Mouse (Mus musculus) heart, adult 2 months (tissue): ENCODE measurements around the gene Fam53b. TPM values are rescaled to one million over a fixed set of nuclear protein-coding genes. Genes with fewer than 3 reads are reported as not detected.

Source experiments
- DNase-seq, 2 experiments: peaks; one replicate each; pipeline ENCODE4 v3.0.0; 2021
- H3K27ac ChIP-seq: fragments of 200-600 bp; 2 replicates; pipeline ENCODE4 v1.8.1; 2022
- H3K27me3 ChIP-seq: fragments of 200-500 bp; 2 replicates; pipeline ENCODE4 v1.6.1; 2012; ENCODE audit warnings: mild to moderate bottlenecking, low read length, inconsistent platforms, mixed read lengths; ENCODE audit not compliant: control insufficient read depth, insufficient read depth
- H3K36me3 ChIP-seq: fragments of 200-500 bp; 2 replicates; pipeline ENCODE4 v1.6.1; 2012; ENCODE audit warnings: low read length, inconsistent platforms; ENCODE audit not compliant: control insufficient read depth, insufficient read depth
- H3K4me1 ChIP-seq: fragments of 200-500 bp; 2 replicates; pipeline ENCODE4 v1.6.1; 2011; ENCODE audit warnings: low read length; ENCODE audit not compliant: control insufficient read depth, insufficient read depth
- H3K4me3 ChIP-seq: fragments of 200-600 bp; 2 replicates; pipeline ENCODE4 v1.8.1; 2022
- H3K79me2 ChIP-seq: fragments of 200-500 bp; replicated peaks from 2 replicates; pipeline ENCODE4 v1.6.1; 2012; ENCODE audit warnings: mild to moderate bottlenecking, inconsistent platforms, low read length, moderate library complexity, mixed read lengths; ENCODE audit not compliant: control insufficient read depth, insufficient read depth
- H3K9ac ChIP-seq: fragments of 200-500 bp; 2 replicates; pipeline ENCODE4 v1.6.1; 2012; ENCODE audit warnings: low read depth, mild to moderate bottlenecking, control low read depth, inconsistent platforms, low read length, mixed read lengths
- CTCF ChIP-seq: fragments of 200-600 bp; IDR thresholded peaks from 2 replicates; pipeline ENCODE4 v1.8.1; 2022; ENCODE audit warnings: antibody characterized with exemption, mild to moderate bottlenecking, moderate library complexity
- EP300 ChIP-seq: fragments of 200-500 bp; IDR thresholded peaks from 2 replicates; pipeline ENCODE4 v1.6.1; 2011; ENCODE audit warnings: low read depth, low read length, control low read depth; ENCODE audit not compliant: insufficient read depth
- POLR2A ChIP-seq: fragments of 200-500 bp; IDR thresholded peaks from 2 replicates; pipeline ENCODE4 v1.6.1; 2011; ENCODE audit warnings: mild to moderate bottlenecking, low read depth, low read length, control low read depth; ENCODE audit not compliant: insufficient read depth
- WGBS: fragments of 180-500 bp; shearing (Covaris S2); methylation state at CpG from one replicate; pipeline ENCODE4 v1.1.7; 2018; 5-methylcytosine and 5-hydroxymethylcytosine counted together
- intact Hi-C: fragments of 180-260 bp; cut with DNase I; formaldehyde crosslinking; loops from one replicate; pipeline ENCODE4 v1.15.1; 2025
- polyA plus RNA-seq: library from polyadenylated mRNA; depleted of rRNA; stranded (reverse); fragments of >200 nt; gene quantifications from 2 replicates; pipeline ENCODE4 v1.2.3, GENCODE M21; 2012
- total RNA-seq, 2 experiments: library from RNA; stranded (reverse); gene quantifications; 2 replicates each; pipeline ENCODE4 v1.2.3; 2021

Fam53b gene
- total and polyA plus RNA-seq, 3 experiments: 22.0 to 26.9 (median 22.5) TPM

DNA sequence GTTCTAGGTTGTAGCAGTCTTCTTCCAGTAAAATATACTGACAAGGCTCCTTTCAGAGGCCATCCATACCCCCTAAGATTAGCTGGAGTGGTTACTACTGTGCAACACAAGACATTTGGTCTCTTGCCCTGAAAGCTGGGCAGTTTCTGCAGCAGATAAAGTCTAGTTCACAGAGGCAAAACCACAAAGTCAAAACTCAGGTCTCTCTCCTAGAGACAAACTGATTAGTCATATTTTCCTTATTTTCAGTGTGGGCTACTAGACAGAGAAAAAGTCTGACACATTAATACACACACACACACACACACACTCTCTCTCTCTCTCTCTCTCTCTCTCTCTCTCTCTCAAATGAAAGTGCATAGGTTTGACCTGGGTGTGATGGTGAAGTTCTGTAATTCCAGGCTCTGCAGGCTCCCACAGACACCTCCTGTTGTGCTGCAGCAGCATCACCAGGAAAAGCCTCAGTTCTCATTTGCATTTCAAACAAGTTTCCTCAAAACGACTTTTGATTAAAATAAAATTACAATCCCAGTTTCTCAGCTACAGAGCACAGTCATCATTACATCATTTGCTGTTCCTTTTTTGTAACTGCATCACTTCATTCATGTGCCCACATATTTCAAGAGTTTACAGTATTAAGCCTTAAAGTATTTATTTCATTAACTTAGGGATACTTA is 10.8 kb upstream of the Fam53b start:
- DNase-seq: no peak
- TF ChIP-seq CTCF: no peak
- TF ChIP-seq POLR2A: no peak
- no peak for TF ChIP-seq EP300
- 6% methylated on average over 1 of the region's 1 CpGs for WGBS

DNA sequence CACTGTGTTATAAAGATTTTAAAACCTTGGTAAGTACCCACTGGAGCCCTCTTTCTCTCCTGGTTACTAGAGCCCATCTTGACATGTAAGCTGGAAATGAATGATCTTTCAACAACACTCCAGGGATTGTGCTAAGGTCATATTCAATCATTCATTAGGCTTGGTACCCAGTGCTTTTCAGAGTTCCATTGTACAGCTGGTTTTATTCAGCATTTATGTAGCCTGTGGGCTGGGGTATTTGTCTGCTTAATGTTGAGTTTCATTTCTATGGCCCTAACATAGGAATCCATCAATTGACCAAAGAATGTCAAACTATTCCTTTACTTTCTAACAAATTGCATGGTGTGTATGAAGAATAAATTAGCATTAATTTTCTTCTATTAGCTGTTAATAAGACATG is 10.1 kb upstream of the Fam53b start:
- DNase-seq: no peak
- Histone ChIP-seq H3K27me3 (no peaks in the 10 kb centered on the region), H3K27ac (no peak overlapping the region; the same call in 1 of the 2 replicates), H3K36me3 (peaks cover 2% of the 10 kb centered on the region), H3K9ac (no peak overlapping the region), H3K4me3 (no peak overlapping the region), H3K4me1 (no peaks in the 10 kb centered on the region; the same call in 1 of the 2 replicates), H3K79me2 (no peaks in the 10 kb centered on the region)
- TF ChIP-seq CTCF: no peak
- no peak for TF ChIP-seq EP300
- no peak for TF ChIP-seq POLR2A
- intact Hi-C loops: no loop called here

More for the DNA sequence above, 10.8 kb upstream of the Fam53b start:
- H3K79me2 ChIP-seq: no peaks in the 10 kb centered on the region
- intact Hi-C loops: no loop called here
- H3K27me3 ChIP-seq: no peaks in the 10 kb centered on the region
- H3K4me1 ChIP-seq: no peaks in the 10 kb centered on the region; the same call in 1 of the 2 replicates
- H3K27ac ChIP-seq: no peak overlapping the region
- no peak overlapping the region for H3K4me3 ChIP-seq
- no peak overlapping the region for H3K9ac ChIP-seq
- peaks cover 2% of the 10 kb centered on the region for H3K36me3 ChIP-seq

DNA sequence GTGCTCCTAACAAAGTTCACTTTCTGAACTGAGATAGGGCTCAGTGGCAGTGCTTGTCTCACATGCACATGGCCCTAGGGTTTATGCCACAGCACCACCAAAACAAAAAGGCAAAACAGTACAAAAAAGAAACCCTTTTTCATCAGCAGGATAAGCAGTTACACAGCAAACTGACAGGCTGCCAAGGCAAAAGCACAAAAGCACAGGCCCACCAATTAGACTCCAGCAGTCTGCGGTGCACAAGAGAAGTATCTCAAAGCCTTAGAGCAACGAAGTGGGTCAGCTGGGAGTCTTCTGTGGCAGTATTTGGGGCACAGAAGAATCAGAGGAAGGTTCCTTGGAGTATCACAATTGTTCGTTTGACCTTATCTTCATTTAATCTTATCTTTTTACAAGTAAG is 7.0 kb upstream of the Fam53b start:
- H3K4me1 ChIP-seq: no peaks in the 10 kb centered on the region; the same call in 1 of the 2 replicates
- TF ChIP-seq EP300 (no peak), CTCF (no peak), POLR2A (no peak)
- no peak overlapping the region for H3K27ac ChIP-seq
- no peaks in the 10 kb centered on the region for H3K27me3 ChIP-seq
- no peak for DNase-seq
- H3K9ac ChIP-seq: no peak overlapping the region
- 69% methylated on average over 3 of the region's 3 CpGs for WGBS
- intact Hi-C loops: no loop called here
- H3K4me3 ChIP-seq: no peak overlapping the region
- H3K36me3 ChIP-seq: peaks cover 2% of the 10 kb centered on the region; the same call in 1 of the 2 replicates
- no peaks in the 10 kb centered on the region for H3K79me2 ChIP-seq

DNA sequence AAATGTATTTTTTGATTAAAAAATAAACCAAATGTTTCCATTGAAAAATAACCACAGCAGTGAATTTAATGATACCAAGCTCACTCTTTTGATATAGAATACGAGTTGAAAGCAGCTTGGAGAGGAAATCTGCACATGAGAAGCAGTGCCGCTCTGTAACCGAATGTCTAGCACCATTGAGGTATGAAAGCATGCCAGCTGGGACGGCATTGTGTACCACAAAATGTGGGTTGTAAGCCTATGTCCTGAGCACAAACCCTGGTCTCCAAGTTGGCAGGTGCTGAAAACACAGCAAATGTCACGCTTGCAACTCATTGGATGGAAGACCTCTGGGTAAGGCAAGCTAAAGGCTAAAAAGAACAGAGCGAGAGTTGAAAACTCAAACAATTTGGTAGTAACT is 3.4 kb upstream of the Fam53b start:
- WGBS: 97% methylated on average over 6 of the region's 6 CpGs
- Histone ChIP-seq H3K79me2 (no peaks in the 10 kb centered on the region), H3K36me3 (no peaks in the 10 kb centered on the region), H3K9ac (no peak overlapping the region), H3K4me3 (no peak overlapping the region), H3K27ac (no peak overlapping the region), H3K27me3 (no peaks in the 10 kb centered on the region), H3K4me1 (peaks cover 2% of the 10 kb centered on the region)
- no peak for TF ChIP-seq POLR2A
- TF ChIP-seq CTCF: no peak
- no peak for TF ChIP-seq EP300
- intact Hi-C loops: no loop called here
- DNase-seq: no peak

- DNase-seq: no peak
- intact Hi-C loops: no loop called here
These were observed 2.8 kb upstream of the Fam53b start for GRCm38 (mm10) chr7:132816528-132816927.

DNA sequence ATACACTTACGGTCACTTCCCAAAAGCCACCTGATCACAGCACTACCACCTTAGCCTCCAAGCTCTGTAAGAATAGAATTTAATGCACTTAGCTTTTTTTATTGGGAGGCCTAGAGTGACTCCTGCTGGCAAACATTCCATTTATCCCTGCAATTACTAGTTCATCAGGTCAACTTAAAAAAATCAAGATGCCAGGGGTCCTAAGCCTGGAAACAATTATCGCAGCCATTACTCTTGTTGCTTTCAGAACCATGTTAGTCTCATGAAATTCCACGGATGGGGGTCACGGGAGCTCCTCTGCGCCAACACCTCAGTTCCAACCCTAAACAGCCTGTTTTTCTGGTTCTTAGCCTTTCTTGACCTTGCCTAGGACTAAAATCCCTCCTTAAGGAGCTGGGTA is 1.4 kb upstream of the Fam53b start:
- WGBS: 92% methylated on average over 5 of the region's 5 CpGs
- intact Hi-C loops: no loop called here
- Histone ChIP-seq H3K4me3 (no peak overlapping the region), H3K27ac (no peak overlapping the region), H3K79me2 (no peaks in the 10 kb centered on the region), H3K36me3 (peaks cover 3% of the 10 kb centered on the region), H3K4me1 (peaks cover 7% of the 10 kb centered on the region), H3K27me3 (no peaks in the 10 kb centered on the region), H3K9ac (no peak overlapping the region)
- no peak for TF ChIP-seq EP300
- no peak for TF ChIP-seq POLR2A
- TF ChIP-seq CTCF: peak; percentile 53
- no peak for DNase-seq

More at GRCm38 (mm10) chr7:132816528-132816927, 2.8 kb upstream of the Fam53b start:
- Histone ChIP-seq H3K79me2 (no peaks in the 10 kb centered on the region), H3K9ac (no peak overlapping the region), H3K27me3 (no peaks in the 10 kb centered on the region), H3K36me3 (no peaks in the 10 kb centered on the region), H3K27ac (no peak overlapping the region), H3K4me3 (no peak overlapping the region), H3K4me1 (peaks cover 2% of the 10 kb centered on the region)
- WGBS: 91% methylated on average over 2 of the region's 2 CpGs
- TF ChIP-seq EP300 (no peak), POLR2A (no peak), CTCF (no peak)
